ENCODE assay signal across 8 mouse cellular contexts in the genomic region with DNA sequence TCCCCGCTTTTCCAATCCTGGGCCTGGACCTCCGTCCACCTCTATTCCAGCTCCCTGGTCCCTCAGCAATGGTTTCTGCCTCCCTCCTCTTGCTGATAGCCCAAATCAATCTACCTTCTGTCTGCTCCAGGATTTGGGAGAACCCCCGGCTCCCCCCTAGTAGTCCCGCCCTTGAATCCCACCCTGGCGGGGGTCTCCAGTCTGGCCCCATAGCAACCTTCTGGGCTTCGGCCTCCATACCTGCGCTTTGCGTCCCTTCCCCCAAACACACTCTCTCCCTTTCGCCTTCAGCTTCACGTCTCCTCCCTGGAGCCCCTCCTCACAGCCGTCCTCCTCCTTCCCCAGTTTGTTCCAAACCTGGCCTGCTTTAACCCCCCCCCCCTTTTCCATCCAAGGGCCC. TPM values are rescaled to one million over a fixed set of nuclear protein-coding genes. Genes with fewer than 3 reads are reported as not detected.
A peak's percentile ranks its signal among the peaks of the same experiment; 100 is the strongest.
DNase-seq lines count a peak whose midpoint lies in the region; ATAC-seq lines count a peak whose summit lies in the region.

No protein-coding gene starts in this region.

- WGBS in liver, embryonic 13.5 days (ENCODE audit: insufficient replicate concordance), result 50% methylated on average over 11 of the region's 11 CpGs

- ATAC-seq in frontal cortex, adult (ENCODE audit: low TSS enrichment), result peak; percentile 3; the same call in 1 of the 2 replicates
- ATAC-seq in liver, embryonic 13.5 days (ENCODE audit: low read depth), result no peak

- H3K27me3 ChIP-seq in liver, embryonic 13.5 days, result no peaks in the 10 kb centered on the region

- no peak for DNase-seq in frontal cortex, postnatal 25 days (ENCODE audit: low spot score in 2 of 2)
- peak; percentile 47 for DNase-seq in thymus, postnatal 4 days
- no peak for DNase-seq in thymus, adult 18-20 months
- DNase-seq in liver, embryonic 13.5 days, result no peak
- DNase-seq in gastrocnemius, postnatal 4 days (ENCODE audit: low spot score in 2 of 2), result no peak
- no peak for DNase-seq in left cerebral cortex, postnatal 25 days (ENCODE audit: low spot score in 2 of 2)
- DNase-seq in layer of hippocampus, adult 18-20 months (ENCODE audit: low spot score in 2 of 2), result no peak

- H3K4me3 ChIP-seq in liver, embryonic 13.5 days (replicated peaks), result peak overlapping the region; percentile 71

- intact Hi-C loops in left cerebral cortex, postnatal 25 days (cut with DNase I), result loop anchor here (2.0 kb wide), 1 partner anchor 56 kb away; a partner anchor contains a TSS

- H3K36me3 ChIP-seq in liver, embryonic 13.5 days, result no peaks in the 10 kb centered on the region

- H3K4me1 ChIP-seq in liver, embryonic 13.5 days (replicated peaks), result peaks cover 65% of the 10 kb centered on the region

- H3K27ac ChIP-seq in liver, embryonic 13.5 days, result 0 out of 2 replicates have a peak overlapping the region, but pooled peaks have one; percentile 79

- no peaks in the 10 kb centered on the region for H3K9me3 ChIP-seq in liver, embryonic 13.5 days (replicated peaks)

- H3K9ac ChIP-seq in liver, embryonic 13.5 days, result peak overlapping the region; percentile 88

- peak overlapping the region; percentile 99 for H3K4me2 ChIP-seq in liver, embryonic 13.5 days

RNA-seq across cellular contexts. Expression of a gene that starts 0.9 kb away (rescaled TPM):
- 0.17 and 0.19 TPM in 2 replicates for polyA plus RNA-seq in liver, embryonic 13.5 days (2015; fragmentation: Nextera tagmentation; extraction: Ambion mirVana)
- 1 to 10 TPM in 1 of 2 experiments, under 1 TPM in 1; 0.73 to 1.2 TPM for total RNA-seq in gastrocnemius, postnatal 4 days (2021)
- total RNA-seq in left cerebral cortex, postnatal 25 days (2021), result 10 to 100 TPM; 69.0 to 73.4 TPM
- total RNA-seq in layer of hippocampus, adult 18-20 months (2021), result 10 to 100 TPM; 72.6 to 74.4 TPM

RNA-seq across cellular contexts. Expression of a gene that starts 5.0 kb away (rescaled TPM):
- polyA plus RNA-seq in liver, embryonic 13.5 days (2015; fragmentation: Nextera tagmentation; extraction: Ambion mirVana), result 66.8 and 69.1 TPM in 2 replicates
- 100 to 1,000 TPM; 162 to 187 TPM for total RNA-seq in gastrocnemius, postnatal 4 days (2021)
- 100 to 1,000 TPM; 173 to 195 TPM for total RNA-seq in left cerebral cortex, postnatal 25 days (2021)
- 100 to 1,000 TPM; 164 to 187 TPM for total RNA-seq in layer of hippocampus, adult 18-20 months (2021)

RNA-seq across cellular contexts. Expression of a gene that starts 38.1 kb away (rescaled TPM):
- polyA plus RNA-seq in liver, embryonic 13.5 days (2015; fragmentation: Nextera tagmentation; extraction: Ambion mirVana), result 17.8 and 20.1 TPM in 2 replicates
- total RNA-seq in gastrocnemius, postnatal 4 days (2021), result 10 to 100 TPM; 14.5 to 15.8 TPM
- total RNA-seq in left cerebral cortex, postnatal 25 days (2021), result 10 to 100 TPM; 23.4 to 27.1 TPM
- total RNA-seq in layer of hippocampus, adult 18-20 months (2021), result 10 to 100 TPM; 23.1 to 26.4 TPM

RNA-seq across cellular contexts. Expression of a gene that starts 46.9 kb away (rescaled TPM):
- 4.5 and 4.9 TPM in 2 replicates for polyA plus RNA-seq in liver, embryonic 13.5 days (2015; fragmentation: Nextera tagmentation; extraction: Ambion mirVana)
- 10 to 100 TPM; 25.0 to 34.2 TPM for total RNA-seq in gastrocnemius, postnatal 4 days (2021)
- 10 to 100 TPM; 41.4 to 45.0 TPM for total RNA-seq in left cerebral cortex, postnatal 25 days (2021)
- total RNA-seq in layer of hippocampus, adult 18-20 months (2021), result 10 to 100 TPM; 52.1 to 53.6 TPM

RNA-seq across cellular contexts. Expression of a gene that starts 47.1 kb away (rescaled TPM):
- polyA plus RNA-seq in liver, embryonic 13.5 days (2015; fragmentation: Nextera tagmentation; extraction: Ambion mirVana), result 3.5 and 4.8 TPM in 2 replicates
- 1 to 10 TPM; 4.3 to 5.6 TPM for total RNA-seq in gastrocnemius, postnatal 4 days (2021)
- total RNA-seq in left cerebral cortex, postnatal 25 days (2021), result 1 to 10 TPM; 4.6 to 6.7 TPM
- 1 to 10 TPM; 6.1 TPM for total RNA-seq in layer of hippocampus, adult 18-20 months (2021)

Comparison
In these comparisons a context has a peak if more than half of its experiments do, and no peak if none do; other contexts are left out.
1. RNA of a gene that starts 0.9 kb away (total RNA-seq): 72.6 to 74.4 TPM in layer of hippocampus, adult 18-20 months and 69.0 to 73.4 TPM in left cerebral cortex, postnatal 25 days; 0.73 to 1.2 TPM in gastrocnemius, postnatal 4 days; every median in the first group is over 10 times any median in the second.